Mouse (Mus musculus) hematopoietic stem cell, adult 5-6 weeks (primary cell): ENCODE data around the gene Klhl18. TPM values are rescaled to one million over a fixed set of nuclear protein-coding genes. Genes with fewer than 3 reads are reported as not detected.
"Not testable (repeated sequence)": the region's sequence is repeated elsewhere in the genome, so short reads cannot be mapped to it uniquely, and the experiment has no call there.

Source experiments
- ATAC-seq, 2 experiments: fragments of 125-278 bp in 1 of 2; replicated peaks in 1 of 2; 2 replicates each; pipeline ENCODE4 v1.8.0; 2016 to 2017; ENCODE audit warnings: inconsistent platforms in 2 of 2, mild to moderate bottlenecking in 2 of 2, moderate number of reproducible peaks in 2 of 2, low read depth in 1 of 2, moderate TSS enrichment in 1 of 2; ENCODE audit not compliant: low FRiP score in 2 of 2, poor library complexity in 2 of 2, severe bottlenecking in 2 of 2, insufficient read depth in 1 of 2, low TSS enrichment in 1 of 2
- total RNA-seq: library from RNA; stranded (forward); fragments of 172-1452, 232-1000 nt; gene quantifications from 2 replicates; pipeline ENCODE4 v1.2.3, GENCODE M21; 2017

The Klhl18 gene
- total RNA-seq, 1 experiment from 2014 or later: 12.6 TPM

GRCm38 (mm10) chr9:110384369-110384929 lies 92.0 kb downstream of the Klhl18 start:
- no peak for ATAC-seq

GRCm38 (mm10) chr9:110381292-110381691 lies 95.2 kb downstream of the Klhl18 start:
- ATAC-seq: no peak

GRCm38 (mm10) chr9:110380662-110381061 lies 95.8 kb downstream of the Klhl18 start:
- ATAC-seq: no peak

GRCm38 (mm10) chr9:110379361-110379760 lies 97.1 kb downstream of the Klhl18 start:
- ATAC-seq: no peak

- not testable (repeated sequence) for ATAC-seq
Observed at GRCm38 (mm10) chr9:110377655-110378054, 98.8 kb downstream of the Klhl18 start.

Other genes starting within 250 kb of the Klhl18 start
- gene Cspg5, start 232.9 kb downstream of the Klhl18 start, total RNA-seq: 0.88 and 1.6 TPM in 2 replicates
- gene Elp6, start 171.5 kb downstream of the Klhl18 start, total RNA-seq: 3.6 and 5.3 TPM in 2 replicates
- 21.4 and 23.2 TPM in 2 replicates for gene Scap, start 143.4 kb downstream of the Klhl18 start, total RNA-seq
- 3.7 and 5.1 TPM in 2 replicates for gene Ptpn23, start 68.5 kb downstream of the Klhl18 start, total RNA-seq
- 584 and 1,397 TPM in 2 replicates for gene Ngp, start 56.9 kb downstream of the Klhl18 start, total RNA-seq
- 2.0 and 2.1 TPM in 2 replicates for gene Kif9, start 264 bp upstream of the Klhl18 start, total RNA-seq
- 197 and 205 TPM in 2 replicates for gene Setd2, start 55.9 kb upstream of the Klhl18 start, total RNA-seq
- gene Nradd, start 147.8 kb upstream of the Klhl18 start, total RNA-seq: 4.1 and 6.2 TPM in 2 replicates
- 38.0 and 61.7 TPM in 2 replicates for gene Nbeal2, start 177.5 kb upstream of the Klhl18 start, total RNA-seq
- gene Ccdc12, start 179.8 kb upstream of the Klhl18 start, total RNA-seq: 89.4 and 111 TPM in 2 replicates